Mouse (Mus musculus): ENCODE results near the gene Tnfsf10.

Tnfsf10 gene

GRCm38 (mm10) chr3:27302339-27303022 lies 14.3 kb upstream of the Tnfsf10 start:
- DNase-seq (ENCODE audit: low read depth, low spot score), result no peak

- DNase-seq (ENCODE audit: low read depth, low spot score), result no peak
These were observed 10.0 kb upstream of the Tnfsf10 start for GRCm38 (mm10) chr3:27306815-27307214.

GRCm38 (mm10) chr3:27310973-27311372 lies 5.9 kb upstream of the Tnfsf10 start:
- peak; percentile 63 for DNase-seq (ENCODE audit: low read depth, low spot score)

GRCm38 (mm10) chr3:27311475-27311874 lies 5.4 kb upstream of the Tnfsf10 start:
- no peak for DNase-seq (ENCODE audit: low read depth, low spot score)

- DNase-seq (ENCODE audit: low read depth, low spot score), result no peak
These were observed 2.2 kb upstream of the Tnfsf10 start for GRCm38 (mm10) chr3:27314506-27315164.

- DNase-seq (ENCODE audit: low read depth, low spot score), result no peak
These were observed 628 bp downstream of the Tnfsf10 start for GRCm38 (mm10) chr3:27317288-27318024.

- no peak for DNase-seq (ENCODE audit: low read depth, low spot score)
These were observed 2.8 kb downstream of the Tnfsf10 start for GRCm38 (mm10) chr3:27319650-27320049.

GRCm38 (mm10) chr3:27320613-27321495 lies 4.0 kb downstream of the Tnfsf10 start:
- DNase-seq (ENCODE audit: low read depth, low spot score), result no peak

GRCm38 (mm10) chr3:27322591-27322990 lies 5.8 kb downstream of the Tnfsf10 start:
- no peak for DNase-seq (ENCODE audit: low read depth, low spot score)

GRCm38 (mm10) chr3:27323551-27323950 lies 6.7 kb downstream of the Tnfsf10 start:
- no peak for DNase-seq (ENCODE audit: low read depth, low spot score)

GRCm38 (mm10) chr3:27326633-27327191 lies 9.9 kb downstream of the Tnfsf10 start:
- no peak for DNase-seq (ENCODE audit: low read depth, low spot score)

GRCm38 (mm10) chr3:27330706-27331105 lies 13.9 kb downstream of the Tnfsf10 start:
- no peak for DNase-seq (ENCODE audit: low read depth, low spot score)

- peak; percentile 83 for DNase-seq (ENCODE audit: low read depth, low spot score)
These were observed 21.6 kb downstream of the Tnfsf10 start for GRCm38 (mm10) chr3:27338437-27338836.

GRCm38 (mm10) chr3:27338887-27339286 lies 22.1 kb downstream of the Tnfsf10 start:
- DNase-seq (ENCODE audit: low read depth, low spot score), result no peak

GRCm38 (mm10) chr3:27340757-27341156 lies 23.9 kb downstream of the Tnfsf10 start:
- DNase-seq (ENCODE audit: low read depth, low spot score), result no peak

- no peak for DNase-seq (ENCODE audit: low read depth, low spot score)
These were observed 25.6 kb downstream of the Tnfsf10 start for GRCm38 (mm10) chr3:27342462-27342861.

GRCm38 (mm10) chr3:27345526-27345925 lies 28.7 kb downstream of the Tnfsf10 start:
- peak; percentile 37 for DNase-seq (ENCODE audit: low read depth, low spot score)

GRCm38 (mm10) chr3:27348462-27348861 lies 31.6 kb downstream of the Tnfsf10 start:
- DNase-seq (ENCODE audit: low read depth, low spot score), result no peak

- no peak for DNase-seq (ENCODE audit: low read depth, low spot score)
These were observed 34.3 kb downstream of the Tnfsf10 start for GRCm38 (mm10) chr3:27351105-27351504.

- DNase-seq (ENCODE audit: low read depth, low spot score), result no peak
These were observed 42.4 kb downstream of the Tnfsf10 start for GRCm38 (mm10) chr3:27359100-27359720.

GRCm38 (mm10) chr3:27370125-27370524 lies 53.3 kb downstream of the Tnfsf10 start:
- DNase-seq (ENCODE audit: low read depth, low spot score), result peak; percentile 27
